Mouse (Mus musculus) testis, postnatal 10 days (tissue): ENCODE data around the gene Akt1s1.
A peak's percentile ranks its signal among the peaks of the same experiment; 100 is the strongest.

ENCODE experiments used
- DNase-seq: peaks from one replicate; pipeline ENCODE4 v3.0.0; 2021; ENCODE audit warnings: low spot score

The Akt1s1 gene

DNA sequence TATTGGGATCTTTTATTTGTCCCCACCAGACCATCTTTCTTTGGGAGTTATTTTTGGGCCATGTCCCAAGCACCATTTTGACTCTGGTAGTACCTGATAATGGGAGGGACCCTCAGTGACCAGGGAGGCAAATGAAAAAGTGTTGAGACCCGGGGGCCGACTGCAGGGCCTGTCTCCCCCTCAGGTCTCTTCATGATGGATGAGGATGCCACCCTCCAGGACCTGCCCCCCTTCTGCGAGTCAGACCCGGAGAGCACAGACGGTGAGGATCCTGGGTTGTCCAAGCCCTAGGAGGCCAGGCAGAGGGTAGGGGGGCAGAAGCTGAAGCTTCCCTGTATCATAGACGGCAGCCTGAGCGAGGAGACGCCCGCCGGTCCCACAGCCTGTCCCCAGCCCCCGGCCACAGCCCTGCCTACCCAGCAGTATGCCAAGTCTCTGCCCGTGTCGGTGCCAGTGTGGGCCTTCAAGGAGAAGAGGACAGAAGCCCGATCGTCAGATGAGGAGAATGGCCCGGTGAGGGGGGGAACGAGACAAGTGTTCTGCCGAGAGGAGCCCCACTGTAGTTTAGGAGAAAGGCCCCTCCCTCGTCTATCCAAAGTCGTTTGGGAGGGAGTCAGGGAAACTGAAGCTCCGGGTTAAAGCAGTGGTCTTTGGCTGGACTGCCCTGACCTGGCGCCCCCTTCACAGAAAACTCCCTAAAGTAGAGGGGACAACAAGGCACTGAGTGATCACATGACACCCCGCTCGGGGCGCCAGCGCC lies 5.0 kb downstream of the Akt1s1 start:
- DNase-seq: no peak

GRCm38 (mm10) chr7:44854356-44855031 lies 5.7 kb downstream of the Akt1s1 start:
- DNase-seq: peak; percentile 87

GRCm38 (mm10) chr7:44855036-44855435 lies 6.2 kb downstream of the Akt1s1 start:
- no peak for DNase-seq

DNA sequence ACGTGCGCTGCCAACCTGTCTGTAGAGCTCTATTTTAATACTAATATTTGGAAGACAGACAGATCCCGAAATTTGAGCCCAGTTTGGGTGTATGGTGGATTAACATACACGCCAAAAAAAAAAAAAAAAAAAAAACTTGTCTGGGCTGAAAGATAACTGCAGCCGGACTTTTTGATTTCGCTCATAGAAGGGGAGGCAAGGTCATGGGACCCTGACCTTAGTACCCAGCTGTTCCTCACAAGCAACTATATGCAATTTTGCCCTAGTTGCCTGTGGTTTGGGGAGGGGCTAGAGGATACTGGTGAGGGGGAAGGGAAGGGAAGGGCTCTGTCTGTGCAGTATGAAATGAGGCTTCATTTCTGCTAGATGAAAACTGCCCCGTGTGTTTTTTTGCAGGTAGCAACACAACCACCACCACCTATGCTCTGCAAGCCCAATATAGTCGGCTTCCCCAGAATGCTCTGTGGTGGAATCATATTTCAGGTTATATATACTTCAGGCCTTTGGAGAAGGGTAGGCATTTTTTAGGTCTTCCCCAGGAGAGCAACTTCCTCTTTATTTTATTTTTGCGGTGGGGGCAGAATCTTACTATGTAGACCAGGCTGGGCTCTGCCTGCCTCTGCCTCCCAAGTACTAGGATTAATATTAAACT lies 7.6 kb downstream of the Akt1s1 start:
- DNase-seq: no peak

- peak; percentile 82 for DNase-seq
Observed at GRCm38 (mm10) chr7:44857042-44857552, 8.3 kb downstream of the Akt1s1 start, which contains the start of gene Pnkp. Gene Pnkp, plus strand, starts transcription at chr7:44857139.

DNA sequence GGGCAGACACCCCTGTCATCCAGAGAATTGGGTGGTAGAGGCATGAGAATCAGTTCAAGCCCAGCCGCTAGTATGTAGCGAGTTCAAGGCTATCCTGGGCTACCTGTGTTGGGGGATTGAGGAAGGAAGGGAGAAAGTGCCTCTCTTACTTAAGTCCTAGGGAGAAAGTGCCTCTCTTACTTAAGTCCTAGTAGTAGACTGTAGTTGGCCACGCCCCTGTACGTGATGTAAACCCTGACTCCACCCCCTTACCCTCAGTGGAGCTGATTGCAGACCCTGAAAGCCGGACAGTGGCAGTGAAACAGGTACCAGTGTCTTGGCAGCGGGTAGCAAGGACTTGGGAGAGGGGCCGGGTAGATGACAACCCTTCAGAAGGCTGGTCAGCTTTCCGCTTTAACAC lies 9.1 kb downstream of the Akt1s1 start:
- no peak for DNase-seq

DNA sequence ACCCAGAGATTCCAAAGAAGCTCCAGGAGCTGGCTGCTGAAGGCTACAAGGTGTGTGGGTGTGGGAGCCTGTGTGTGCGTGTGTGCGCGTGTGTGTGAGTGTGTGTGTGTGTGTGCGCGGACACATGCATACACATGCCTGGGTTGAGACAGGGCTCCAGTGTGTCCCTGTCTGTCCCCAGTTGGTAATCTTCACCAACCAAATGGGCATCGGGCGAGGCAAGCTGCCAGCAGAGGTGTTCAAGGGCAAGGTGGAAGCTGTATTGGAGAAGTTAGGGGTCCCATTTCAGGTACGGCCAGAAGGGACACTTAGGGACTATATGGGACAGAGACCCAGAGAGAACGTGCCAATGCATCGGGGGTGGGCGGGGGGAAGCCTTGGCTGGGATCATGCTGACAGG lies 11.1 kb downstream of the Akt1s1 start:
- no peak for DNase-seq

- peak; percentile 93 for DNase-seq
Observed at GRCm38 (mm10) chr7:44860576-44861428, 12.0 kb downstream of the Akt1s1 start.

GRCm38 (mm10) chr7:44861429-44861816 lies 12.6 kb downstream of the Akt1s1 start:
- peak; percentile 65 for DNase-seq

GRCm38 (mm10) chr7:44862434-44862833 lies 13.6 kb downstream of the Akt1s1 start:
- DNase-seq: no peak

DNA sequence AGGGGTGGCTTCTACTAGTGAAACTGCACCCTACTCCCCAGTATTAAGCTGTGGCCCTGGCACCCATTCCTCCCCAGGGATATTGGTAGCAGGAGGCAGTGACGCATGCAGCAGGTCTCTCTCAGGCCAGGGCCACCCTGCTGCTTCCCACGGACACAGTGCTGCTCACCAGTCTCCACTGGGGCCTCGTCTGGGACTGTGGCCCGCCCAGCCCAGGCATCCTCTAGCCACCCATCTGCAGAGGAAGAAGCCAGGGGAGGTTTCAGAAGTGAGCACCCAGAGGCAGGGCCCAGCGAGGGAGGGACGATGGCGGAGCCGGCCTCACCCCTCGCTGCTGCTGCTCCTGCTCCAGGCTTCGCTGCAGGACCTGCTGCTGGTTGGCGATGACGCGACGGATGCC lies 14.4 kb downstream of the Akt1s1 start:
- DNase-seq: no peak

- DNase-seq: no peak
Observed at GRCm38 (mm10) chr7:44863982-44864494, 15.2 kb downstream of the Akt1s1 start.

GRCm38 (mm10) chr7:44864595-44865542 lies 16.1 kb downstream of the Akt1s1 start:
- no peak for DNase-seq

DNA sequence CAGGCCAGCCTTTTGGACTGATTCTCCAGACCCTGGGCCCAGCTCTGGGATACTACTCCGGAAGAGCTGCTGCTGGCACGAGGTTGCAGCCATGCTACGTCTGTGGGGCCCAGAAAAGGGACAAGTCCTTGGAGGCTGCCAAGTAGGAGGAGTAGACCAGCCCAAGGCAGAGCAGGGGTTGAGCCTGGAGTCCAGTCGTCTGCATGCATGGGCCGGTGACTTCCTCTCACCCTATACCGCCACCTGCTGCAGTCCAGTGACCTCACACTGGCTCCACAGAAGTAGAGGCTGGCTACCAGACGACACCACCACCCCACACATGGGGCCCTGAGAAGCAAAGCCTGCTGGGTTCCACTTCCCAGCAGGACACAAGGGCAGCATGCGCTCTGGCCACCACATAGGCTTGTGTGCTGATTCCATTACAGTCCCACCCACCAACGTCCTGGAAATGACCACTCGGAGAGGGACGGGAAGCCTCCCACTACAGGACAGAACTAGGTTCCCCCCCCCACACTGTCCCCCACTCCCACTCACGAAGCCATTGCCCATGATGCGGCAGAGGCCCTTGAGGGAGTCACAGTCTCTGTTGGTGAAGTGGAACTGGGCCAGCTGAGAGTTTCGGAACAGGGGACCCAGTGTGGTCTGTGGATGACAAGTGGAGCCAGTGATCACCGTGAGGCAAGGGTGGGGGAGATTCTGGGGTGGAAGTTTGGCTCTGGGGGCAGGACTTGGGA lies 17.7 kb downstream of the Akt1s1 start:
- peak; percentile 79 for DNase-seq

DNA sequence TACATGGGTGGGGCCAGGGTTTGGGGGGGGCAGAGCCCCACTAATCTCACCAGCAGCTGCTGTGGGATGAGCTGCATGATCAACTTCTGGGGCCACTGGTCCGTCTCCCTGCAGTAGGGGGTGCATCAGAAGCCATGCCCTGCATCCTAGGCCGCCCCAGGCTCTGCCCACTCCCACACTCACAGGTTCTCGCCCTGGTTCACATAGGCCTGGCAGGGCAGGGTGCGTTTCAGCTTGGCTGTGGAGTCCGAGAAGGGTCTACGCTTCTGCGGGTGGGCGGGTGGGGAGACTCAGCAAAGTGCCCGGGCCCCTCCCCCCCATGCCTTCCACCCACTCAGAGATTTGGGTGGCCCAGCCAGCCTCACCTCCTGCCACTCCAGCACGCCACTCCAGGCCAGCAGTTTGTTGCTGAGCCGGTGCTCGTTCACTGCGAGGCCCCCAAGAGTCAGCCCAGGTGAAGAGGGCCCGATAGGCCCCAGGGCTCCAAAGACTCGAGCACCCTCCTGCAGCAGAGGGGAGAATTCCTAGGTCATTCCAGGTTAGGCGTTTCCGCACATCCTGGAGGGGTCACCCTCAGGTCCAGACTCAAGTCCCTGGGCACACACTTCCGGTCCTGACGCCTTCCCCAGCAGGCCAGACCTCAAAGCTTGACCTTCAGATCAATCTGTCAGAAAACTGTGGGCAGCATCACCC lies 18.4 kb downstream of the Akt1s1 start:
- DNase-seq: no peak

DNA sequence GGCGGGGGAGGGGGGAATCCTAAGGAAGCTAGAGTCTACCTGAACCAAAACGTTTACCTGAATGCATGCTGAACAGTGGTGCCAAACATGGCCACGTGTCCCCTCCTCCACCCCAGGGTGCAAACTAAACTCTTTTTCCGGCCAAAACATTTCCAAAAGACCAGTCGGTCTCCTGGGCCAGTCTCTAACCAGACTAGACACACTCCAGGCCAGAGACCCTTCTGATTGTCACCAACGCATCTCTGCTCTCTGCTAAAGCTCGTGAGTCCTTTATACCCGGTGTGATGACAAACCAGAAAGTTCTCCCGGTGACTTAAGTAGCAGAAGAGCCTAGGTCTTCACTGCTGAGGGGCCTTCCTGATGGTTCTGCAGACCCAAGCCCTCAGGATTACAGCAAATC lies 19.0 kb downstream of the Akt1s1 start:
- DNase-seq: no peak

GRCm38 (mm10) chr7:44868465-44868864 lies 19.7 kb downstream of the Akt1s1 start:
- DNase-seq: no peak

- peak; percentile 83 for DNase-seq
Observed at GRCm38 (mm10) chr7:44868919-44869696, 20.3 kb downstream of the Akt1s1 start.
